Mouse (Mus musculus) spleen, adult 2 months (tissue): ENCODE data around the gene Prss12.
"Not testable (repeated sequence)": the region's sequence is repeated elsewhere in the genome, so short reads cannot be mapped to it uniquely, and the experiment has no call there.

Source experiments
- CTCF ChIP-seq: fragments of 200-500 bp; IDR thresholded peaks from 2 replicates; pipeline ENCODE4 v1.5.1; 2011; ENCODE audit warnings: mild to moderate bottlenecking, inconsistent platforms; ENCODE audit not compliant: insufficient read depth, insufficient read length, insufficient replicate concordance; ENCODE audit errors: extremely low read depth
- POLR2A ChIP-seq: fragments of 200-500 bp; IDR thresholded peaks from 2 replicates; pipeline ENCODE4 v1.6.1; 2011; ENCODE audit warnings: low read depth, low read length, inconsistent platforms

DNA sequence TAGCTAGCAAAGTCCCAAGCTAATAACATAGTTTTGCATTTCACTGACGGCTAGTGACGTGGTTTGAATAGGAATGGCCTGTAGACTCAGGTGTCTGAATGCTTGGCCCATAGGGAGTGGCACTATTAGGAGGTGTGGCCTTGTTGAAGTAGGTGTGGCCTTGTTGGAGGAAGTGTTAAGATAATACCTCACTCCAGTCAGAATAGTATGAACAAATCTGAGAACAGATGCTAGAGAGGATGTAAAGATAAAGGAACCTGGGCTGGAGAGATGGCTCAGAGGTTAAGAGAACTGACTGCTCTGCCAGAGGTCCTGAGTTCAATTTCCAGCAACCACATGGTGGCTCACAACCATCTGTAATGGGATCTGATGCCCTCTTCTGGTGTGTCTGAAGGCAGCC, 55.1 kb downstream of the Prss12 start:
- TF ChIP-seq POLR2A, CTCF: not testable (repeated sequence)
